Mouse (Mus musculus) embryonic facial prominence, embryonic 14.5 days (tissue): ENCODE data around the gene Dnlz. TPM values are rescaled to one million over a fixed set of nuclear protein-coding genes. Genes with fewer than 3 reads are reported as not detected.
A peak's percentile ranks its signal among the peaks of the same experiment; 100 is the strongest.

Source experiments
- ATAC-seq: fragments of 200-750 bp; cut with Nextera tagmentation; 2 replicates; pipeline ENCODE4 v1.8.0; 2017; ENCODE audit warnings: low read depth, moderate number of reproducible peaks, moderate TSS enrichment
- DNase-seq: peaks from one replicate; pipeline ENCODE4 v3.0.0-alpha.2; 2015; ENCODE audit warnings: low spot score
- H3K27ac ChIP-seq: fragments of 300-500 bp; sonication (generic); replicated peaks from 2 replicates; pipeline ENCODE4 v1.5.1; 2014; ENCODE audit warnings: low read depth, mild to moderate bottlenecking, low read length, moderate library complexity
- H3K27me3 ChIP-seq: fragments of 300-500 bp; sonication (generic); replicated peaks from 2 replicates; pipeline ENCODE4 v1.6.1; 2014; ENCODE audit warnings: low read length; ENCODE audit not compliant: control insufficient read depth, insufficient read depth
- H3K36me3 ChIP-seq: fragments of 300-500 bp; sonication (generic); 2 replicates; pipeline ENCODE4 v1.6.1; 2014; ENCODE audit warnings: low read length, mixed read lengths; ENCODE audit not compliant: control insufficient read depth, insufficient read depth
- H3K4me1 ChIP-seq: fragments of 300-500 bp; sonication (generic); 2 replicates; pipeline ENCODE4 v1.6.1; 2014; ENCODE audit warnings: antibody characterized with exemption, low read length; ENCODE audit not compliant: control insufficient read depth, insufficient read depth
- H3K4me2 ChIP-seq: fragments of 300-500 bp; sonication (generic); 2 replicates; pipeline ENCODE4 v1.6.1; 2014; ENCODE audit warnings: low read depth, mild to moderate bottlenecking, low read length, moderate library complexity, mixed read lengths
- H3K4me3 ChIP-seq: fragments of 300-500 bp; sonication (generic); 2 replicates; pipeline ENCODE4 v1.5.1; 2014; ENCODE audit warnings: low read depth, mild to moderate bottlenecking, low read length
- H3K9ac ChIP-seq: fragments of 300-500 bp; sonication (generic); 2 replicates; pipeline ENCODE4 v1.6.1; 2014; ENCODE audit warnings: low read depth, mild to moderate bottlenecking, low read length, moderate library complexity, mixed read lengths
- H3K9me3 ChIP-seq: fragments of 300-500 bp; sonication (generic); 2 replicates; pipeline ENCODE4 v1.6.1; 2016; ENCODE audit warnings: low read length; ENCODE audit not compliant: control insufficient read depth
- WGBS: fragments of 180-500 bp; shearing (Covaris S2); extraction: QIAGEN DNeasy Blood & Tissue Kit; methylation state at CpG from one replicate; pipeline ENCODE4 v1.1.7; 2014; 5-methylcytosine and 5-hydroxymethylcytosine counted together
- polyA plus RNA-seq: library from polyadenylated mRNA; unstranded; fragments of >200 nt; fragmentation: Nextera tagmentation; extraction: Ambion mirVana; gene quantifications from 2 replicates; pipeline ENCODE4 v1.2.1, GENCODE M21; 2014

The Dnlz gene
- polyA plus RNA-seq, 1 experiment from 2014 or later = 24.2 TPM

GRCm38 (mm10) chr2:26353066-26353980 lies 1.4 kb upstream of the Dnlz start:
- no peaks in the 10 kb centered on the region for H3K27me3 ChIP-seq
- DNase-seq = no peak
- H3K9me3 ChIP-seq = no peaks in the 10 kb centered on the region
- no peak overlapping the region for H3K27ac ChIP-seq
- peak overlapping the region; percentile 90; the same call in 1 of the 2 replicates for H3K4me3 ChIP-seq
- peak overlapping the region; percentile 96; the same call in 1 of the 2 replicates for H3K9ac ChIP-seq
- no peak for ATAC-seq
- peaks cover 12% of the 10 kb centered on the region; the same call in 1 of the 2 replicates for H3K4me1 ChIP-seq
- H3K4me2 ChIP-seq = peak overlapping the region; percentile 98
- peaks cover 20% of the 10 kb centered on the region; the same call in 1 of the 2 replicates for H3K36me3 ChIP-seq
- WGBS = 85% methylated on average over 11 of the region's 11 CpGs

- Histone ChIP-seq H3K36me3 (peaks cover 29% of the 10 kb centered on the region; the same call in 1 of the 2 replicates), H3K4me3 (peak overlapping the region; percentile 90), H3K4me1 (peaks cover 12% of the 10 kb centered on the region; the same call in 1 of the 2 replicates), H3K27me3 (no peaks in the 10 kb centered on the region), H3K9ac (peak overlapping the region; percentile 96), H3K9me3 (no peaks in the 10 kb centered on the region), H3K27ac (peak overlapping the region; percentile 24; the same call in 1 of the 2 replicates), H3K4me2 (peak overlapping the region; percentile 98)
- peak; percentile 20; the same call in 1 of the 2 replicates for ATAC-seq
- no peak for DNase-seq
- WGBS = 2% methylated on average over 34 of the region's 36 CpGs
Measured at GRCm38 (mm10) chr2:26352291-26352910, 491 bp upstream of the Dnlz start.

- 52% methylated on average over 6 of the region's 6 CpGs for WGBS
- Histone ChIP-seq H3K27ac (no peak overlapping the region; the same call in 1 of the 2 replicates), H3K36me3 (peaks cover 71% of the 10 kb centered on the region), H3K9ac (no peak overlapping the region), H3K4me2 (no peak overlapping the region), H3K27me3 (no peaks in the 10 kb centered on the region), H3K9me3 (no peaks in the 10 kb centered on the region), H3K4me1 (peaks cover 12% of the 10 kb centered on the region; the same call in 1 of the 2 replicates), H3K4me3 (no peak overlapping the region)
- peak; percentile 53 for DNase-seq
- no peak for ATAC-seq
Measured at GRCm38 (mm10) chr2:26348241-26348640, 3.7 kb downstream of the Dnlz start.

GRCm38 (mm10) chr2:26342609-26343490 lies 9.1 kb downstream of the Dnlz start:
- 62% methylated on average over 11 of the region's 11 CpGs for WGBS

GRCm38 (mm10) chr2:26342044-26342443 lies 9.9 kb downstream of the Dnlz start:
- Histone ChIP-seq H3K4me2 (no peak overlapping the region), H3K27ac (peak overlapping the region; percentile 28), H3K27me3 (no peaks in the 10 kb centered on the region), H3K9ac (no peak overlapping the region), H3K9me3 (no peaks in the 10 kb centered on the region), H3K4me3 (no peak overlapping the region), H3K4me1 (no peaks in the 10 kb centered on the region), H3K36me3 (peaks cover 87% of the 10 kb centered on the region)
- DNase-seq (peak; percentile 68), ATAC-seq (peak; percentile 24; the same call in 1 of the 2 replicates)
- WGBS = 57% methylated on average over 10 of the region's 10 CpGs

More at GRCm38 (mm10) chr2:26342609-26343490, 9.1 kb downstream of the Dnlz start:
- DNase-seq (peak; percentile 26), ATAC-seq (no peak)
- no peaks in the 10 kb centered on the region for H3K9me3 ChIP-seq
- H3K27me3 ChIP-seq = no peaks in the 10 kb centered on the region
- no peak overlapping the region for H3K9ac ChIP-seq
- H3K27ac ChIP-seq = peak overlapping the region; percentile 11; the same call in 1 of the 2 replicates
- H3K4me3 ChIP-seq = no peak overlapping the region
- no peaks in the 10 kb centered on the region for H3K4me1 ChIP-seq
- peaks cover 95% of the 10 kb centered on the region for H3K36me3 ChIP-seq
- H3K4me2 ChIP-seq = no peak overlapping the region

GRCm38 (mm10) chr2:26341510-26341981 lies 10.4 kb downstream of the Dnlz start:
- WGBS = 85% methylated on average over 2 of the region's 2 CpGs
- H3K27me3 ChIP-seq = no peaks in the 10 kb centered on the region
- no peaks in the 10 kb centered on the region for H3K9me3 ChIP-seq
- H3K9ac ChIP-seq = no peak overlapping the region
- no peaks in the 10 kb centered on the region for H3K4me1 ChIP-seq
- DNase-seq (no peak), ATAC-seq (0 out of 2 replicates have a peak, but pooled peaks have one; percentile 35)
- no peak overlapping the region for H3K4me3 ChIP-seq
- H3K36me3 ChIP-seq = peaks cover 82% of the 10 kb centered on the region
- H3K4me2 ChIP-seq = no peak overlapping the region
- peak overlapping the region; percentile 28 for H3K27ac ChIP-seq

- Histone ChIP-seq H3K4me3 (no peak overlapping the region), H3K27ac (no peak overlapping the region), H3K36me3 (peaks cover 58% of the 10 kb centered on the region), H3K9ac (no peak overlapping the region), H3K9me3 (no peaks in the 10 kb centered on the region), H3K4me2 (no peak overlapping the region), H3K4me1 (no peaks in the 10 kb centered on the region), H3K27me3 (no peaks in the 10 kb centered on the region)
- WGBS = 88% methylated on average over 5 of the region's 5 CpGs
- ATAC-seq = no peak
- DNase-seq = no peak
Measured at GRCm38 (mm10) chr2:26339204-26339551, 12.7 kb downstream of the Dnlz start.
